Mouse (Mus musculus): ENCODE measurements around the gene Myh10. TPM values are rescaled to one million over a fixed set of nuclear protein-coding genes. Genes with fewer than 3 reads are reported as not detected.

The Myh10 gene
- polyA plus RNA-seq, 1 experiment from 2014 or later = 114 TPM

DNA sequence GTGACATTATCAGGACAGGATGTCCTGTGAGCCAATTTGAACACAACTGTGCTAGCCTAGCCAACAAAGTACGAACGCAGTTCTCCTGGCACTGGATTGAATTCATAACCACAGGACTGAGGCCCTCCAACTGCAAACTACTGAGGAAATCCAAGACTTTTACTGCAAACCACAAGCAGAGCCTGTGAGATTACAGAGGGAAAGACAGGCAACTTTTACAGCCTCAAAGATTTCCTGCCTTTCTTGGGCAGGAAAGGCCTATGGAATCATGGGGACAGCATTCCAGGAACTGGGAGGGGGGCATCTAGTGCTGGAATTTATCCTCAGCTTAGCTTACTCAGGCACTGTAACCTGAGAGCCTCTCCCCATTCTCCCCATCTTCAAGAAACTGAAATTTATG is 26.0 kb upstream of the Myh10 start:
- no peak overlapping the region for H3K4me3 ChIP-seq (ENCODE audit: low read depth, low read length)
- ATAC-seq (ENCODE audit: insufficient number of reproducible peaks, insufficient read depth, low FRiP score, low read depth) = no peak
- H3K9me3 ChIP-seq (ENCODE audit: control insufficient read depth, low read depth, low read length) = peaks cover 3% of the 10 kb centered on the region; the same call in 1 of the 2 replicates
- peaks cover 14% of the 10 kb centered on the region; the same call in 1 of the 2 replicates for H3K4me1 ChIP-seq (ENCODE audit: control insufficient read depth, insufficient read depth, low read length)
- H3K27ac ChIP-seq (ENCODE audit: low read length) = peak overlapping the region; percentile 58; the same call in 1 of the 2 replicates
- WGBS = 63% methylated on average over 2 of the region's 2 CpGs
- no peak overlapping the region for H3K4me2 ChIP-seq (replicated peaks; ENCODE audit: low read depth, low read length)
- no peak overlapping the region for H3K9ac ChIP-seq (replicated peaks; ENCODE audit: low read depth, low read length)
- no peaks in the 10 kb centered on the region for H3K36me3 ChIP-seq (ENCODE audit: control insufficient read depth, insufficient read depth, low read length)
- no peaks in the 10 kb centered on the region for H3K27me3 ChIP-seq (ENCODE audit: control insufficient read depth, insufficient read depth, low read length)

DNA sequence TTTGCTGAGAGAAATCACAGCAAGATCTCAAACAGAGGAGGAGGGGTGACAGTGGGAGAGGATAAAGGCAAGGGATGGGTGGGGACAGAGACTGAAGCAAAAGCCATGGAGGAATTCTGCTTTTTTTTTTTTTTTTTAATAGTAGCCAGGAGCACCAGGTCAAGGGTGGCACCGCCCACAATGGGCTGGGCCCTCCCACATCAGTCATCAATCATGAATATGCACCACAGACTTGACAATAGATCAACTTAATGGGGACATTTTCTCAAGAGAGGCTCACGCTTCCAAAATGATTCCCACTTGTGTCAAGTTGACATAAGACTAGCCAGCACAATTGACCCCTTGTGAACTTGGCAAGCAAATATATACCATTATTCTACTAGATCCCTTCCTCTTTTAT is 25.1 kb upstream of the Myh10 start:
- H3K27me3 ChIP-seq (ENCODE audit: control insufficient read depth, insufficient read depth, low read length) = no peaks in the 10 kb centered on the region
- H3K4me2 ChIP-seq (replicated peaks; ENCODE audit: low read depth, low read length) = no peak overlapping the region
- H3K36me3 ChIP-seq (ENCODE audit: control insufficient read depth, insufficient read depth, low read length) = no peaks in the 10 kb centered on the region
- 0 out of 2 replicates have a peak, but pooled peaks have one; percentile 46 for ATAC-seq (ENCODE audit: insufficient number of reproducible peaks, insufficient read depth, low FRiP score, low read depth)
- peaks cover 14% of the 10 kb centered on the region; the same call in 1 of the 2 replicates for H3K4me1 ChIP-seq (ENCODE audit: control insufficient read depth, insufficient read depth, low read length)
- peaks cover 3% of the 10 kb centered on the region; the same call in 1 of the 2 replicates for H3K9me3 ChIP-seq (ENCODE audit: control insufficient read depth, low read depth, low read length)
- H3K4me3 ChIP-seq (ENCODE audit: low read depth, low read length) = no peak overlapping the region
- no peak overlapping the region for H3K9ac ChIP-seq (replicated peaks; ENCODE audit: low read depth, low read length)
- 21% methylated on average over 2 of the region's 2 CpGs for WGBS
- no peak overlapping the region for H3K27ac ChIP-seq (ENCODE audit: low read length)

DNA sequence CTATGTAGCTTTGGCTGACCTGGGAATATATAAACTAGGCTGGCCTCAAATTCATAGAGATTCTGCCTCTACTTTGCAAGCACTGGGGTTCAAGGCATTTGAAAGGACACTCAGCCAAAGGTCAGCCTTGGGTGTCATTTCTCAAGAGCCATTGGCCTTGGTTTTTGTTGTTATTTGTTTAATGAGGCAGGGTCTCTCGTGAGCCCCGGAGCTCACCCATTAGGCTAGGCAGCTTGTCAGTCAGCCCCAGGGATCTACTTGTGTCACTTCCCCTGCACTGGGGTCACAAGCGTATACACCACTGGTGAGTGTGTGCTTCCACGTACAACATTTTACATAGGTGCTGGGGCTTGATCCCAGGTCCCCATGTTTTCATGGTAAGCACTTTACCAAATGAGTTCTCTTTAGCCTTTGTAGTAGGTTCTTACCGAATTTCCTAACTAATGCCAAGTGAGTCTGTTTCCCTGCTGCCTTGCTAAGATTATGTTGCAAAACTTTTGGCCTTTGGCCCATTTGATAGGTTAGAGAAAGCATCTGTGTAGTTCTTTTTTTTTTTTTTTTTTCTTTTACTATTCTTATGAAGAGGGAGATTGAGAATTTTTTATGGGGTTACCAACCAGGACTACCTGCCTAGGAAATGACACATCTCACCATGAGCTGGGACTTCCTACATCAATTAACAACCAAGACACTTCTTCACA is 18.9 kb upstream of the Myh10 start:
- no peak overlapping the region for H3K27ac ChIP-seq (ENCODE audit: low read length)
- no peak overlapping the region for H3K9ac ChIP-seq (replicated peaks; ENCODE audit: low read depth, low read length)
- 68% methylated on average over 5 of the region's 5 CpGs for WGBS
- no peaks in the 10 kb centered on the region for H3K27me3 ChIP-seq (ENCODE audit: control insufficient read depth, insufficient read depth, low read length)
- H3K4me3 ChIP-seq (ENCODE audit: low read depth, low read length) = no peak overlapping the region
- H3K9me3 ChIP-seq (ENCODE audit: control insufficient read depth, low read depth, low read length) = peaks cover 3% of the 10 kb centered on the region; the same call in 1 of the 2 replicates
- H3K36me3 ChIP-seq (ENCODE audit: control insufficient read depth, insufficient read depth, low read length) = no peaks in the 10 kb centered on the region
- no peak overlapping the region for H3K4me2 ChIP-seq (replicated peaks; ENCODE audit: low read depth, low read length)
- H3K4me1 ChIP-seq (ENCODE audit: control insufficient read depth, insufficient read depth, low read length) = no peaks in the 10 kb centered on the region
- no peak for ATAC-seq (ENCODE audit: insufficient number of reproducible peaks, insufficient read depth, low FRiP score, low read depth)

DNA sequence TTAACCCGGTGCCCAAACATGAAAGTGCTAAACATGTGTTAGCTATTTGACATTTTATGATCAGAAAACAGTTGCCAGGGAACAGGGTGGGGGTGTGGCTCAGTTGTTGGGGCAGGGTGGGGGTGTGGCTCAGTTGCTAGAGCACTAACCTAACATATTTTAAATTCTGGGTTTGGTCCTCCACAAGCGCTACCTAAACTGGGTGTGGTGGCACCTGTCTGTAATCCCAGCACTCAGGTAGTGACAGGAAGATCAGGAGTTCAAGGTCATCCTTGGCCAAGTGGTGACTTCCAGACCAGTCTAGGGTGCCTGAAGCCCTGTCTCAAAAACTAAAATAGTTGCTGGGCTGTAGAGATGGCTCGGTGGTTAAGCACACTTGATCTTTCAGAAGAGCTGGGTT is 17.3 kb upstream of the Myh10 start:
- no peak overlapping the region for H3K4me2 ChIP-seq (replicated peaks; ENCODE audit: low read depth, low read length)
- H3K9ac ChIP-seq (replicated peaks; ENCODE audit: low read depth, low read length) = no peak overlapping the region
- H3K4me3 ChIP-seq (ENCODE audit: low read depth, low read length) = no peak overlapping the region
- no peaks in the 10 kb centered on the region for H3K27me3 ChIP-seq (ENCODE audit: control insufficient read depth, insufficient read depth, low read length)
- no peak for ATAC-seq (ENCODE audit: insufficient number of reproducible peaks, insufficient read depth, low FRiP score, low read depth)
- no peaks in the 10 kb centered on the region for H3K4me1 ChIP-seq (ENCODE audit: control insufficient read depth, insufficient read depth, low read length)
- no peaks in the 10 kb centered on the region for H3K9me3 ChIP-seq (ENCODE audit: control insufficient read depth, low read depth, low read length)
- no peaks in the 10 kb centered on the region for H3K36me3 ChIP-seq (ENCODE audit: control insufficient read depth, insufficient read depth, low read length)
- no peak overlapping the region for H3K27ac ChIP-seq (ENCODE audit: low read length)
- 76% methylated on average over 3 of the region's 3 CpGs for WGBS

DNA sequence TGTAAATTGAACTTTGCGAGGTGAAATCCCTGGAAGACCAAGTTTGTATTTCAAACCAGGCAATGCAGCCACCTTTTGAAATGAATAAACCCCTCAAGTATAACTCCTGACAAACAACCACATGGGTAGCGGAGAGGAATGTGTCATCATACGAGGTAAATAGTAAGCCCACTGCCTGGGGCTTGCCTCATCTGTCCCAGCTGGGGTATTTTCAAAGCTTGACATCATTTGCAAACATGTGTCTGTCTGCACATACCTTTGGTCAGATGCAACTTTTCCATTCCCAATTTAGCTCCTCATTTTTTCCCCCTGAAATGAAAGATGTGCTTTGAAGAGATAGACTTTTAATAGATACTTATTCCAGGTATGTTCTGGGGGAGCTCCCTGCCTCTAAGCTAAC is 16.7 kb upstream of the Myh10 start:
- no peak for ATAC-seq (ENCODE audit: insufficient number of reproducible peaks, insufficient read depth, low FRiP score, low read depth)
- 49% methylated on average over 3 of the region's 3 CpGs for WGBS
- Histone ChIP-seq H3K27ac (ENCODE audit: low read length) (no peak overlapping the region), H3K9ac (replicated peaks; ENCODE audit: low read depth, low read length) (no peak overlapping the region), H3K4me2 (replicated peaks; ENCODE audit: low read depth, low read length) (no peak overlapping the region), H3K4me1 (ENCODE audit: control insufficient read depth, insufficient read depth, low read length) (no peaks in the 10 kb centered on the region), H3K9me3 (ENCODE audit: control insufficient read depth, low read depth, low read length) (no peaks in the 10 kb centered on the region), H3K27me3 (ENCODE audit: control insufficient read depth, insufficient read depth, low read length) (no peaks in the 10 kb centered on the region), H3K4me3 (ENCODE audit: low read depth, low read length) (no peak overlapping the region), H3K36me3 (ENCODE audit: control insufficient read depth, insufficient read depth, low read length) (no peaks in the 10 kb centered on the region)

DNA sequence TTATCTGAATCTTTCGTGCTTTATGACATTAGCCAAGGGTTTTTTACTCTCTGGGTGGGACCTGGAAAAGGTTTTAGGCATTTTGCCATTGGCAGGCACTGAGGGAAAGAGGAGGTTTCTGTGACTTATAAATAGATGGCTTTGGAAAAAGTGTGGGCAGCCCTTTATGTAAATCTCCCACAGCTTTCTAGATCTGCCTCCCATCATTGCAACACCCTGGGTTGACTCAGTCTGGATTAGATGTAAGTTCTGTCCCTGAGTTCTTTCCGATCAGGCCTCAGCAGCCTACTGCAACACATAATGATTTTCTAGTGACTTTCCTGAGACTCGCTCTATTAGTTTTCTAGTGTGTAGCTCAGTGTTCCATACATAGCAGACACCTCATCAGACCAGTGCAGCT is 16.1 kb upstream of the Myh10 start:
- no peaks in the 10 kb centered on the region for H3K36me3 ChIP-seq (ENCODE audit: control insufficient read depth, insufficient read depth, low read length)
- H3K4me1 ChIP-seq (ENCODE audit: control insufficient read depth, insufficient read depth, low read length) = no peaks in the 10 kb centered on the region
- no peaks in the 10 kb centered on the region for H3K9me3 ChIP-seq (ENCODE audit: control insufficient read depth, low read depth, low read length)
- H3K4me3 ChIP-seq (ENCODE audit: low read depth, low read length) = no peak overlapping the region
- WGBS = 48% methylated on average over 3 of the region's 3 CpGs
- H3K9ac ChIP-seq (replicated peaks; ENCODE audit: low read depth, low read length) = no peak overlapping the region
- H3K27me3 ChIP-seq (ENCODE audit: control insufficient read depth, insufficient read depth, low read length) = no peaks in the 10 kb centered on the region
- no peak for ATAC-seq (ENCODE audit: insufficient number of reproducible peaks, insufficient read depth, low FRiP score, low read depth)
- no peak overlapping the region for H3K4me2 ChIP-seq (replicated peaks; ENCODE audit: low read depth, low read length)
- H3K27ac ChIP-seq (ENCODE audit: low read length) = no peak overlapping the region

DNA sequence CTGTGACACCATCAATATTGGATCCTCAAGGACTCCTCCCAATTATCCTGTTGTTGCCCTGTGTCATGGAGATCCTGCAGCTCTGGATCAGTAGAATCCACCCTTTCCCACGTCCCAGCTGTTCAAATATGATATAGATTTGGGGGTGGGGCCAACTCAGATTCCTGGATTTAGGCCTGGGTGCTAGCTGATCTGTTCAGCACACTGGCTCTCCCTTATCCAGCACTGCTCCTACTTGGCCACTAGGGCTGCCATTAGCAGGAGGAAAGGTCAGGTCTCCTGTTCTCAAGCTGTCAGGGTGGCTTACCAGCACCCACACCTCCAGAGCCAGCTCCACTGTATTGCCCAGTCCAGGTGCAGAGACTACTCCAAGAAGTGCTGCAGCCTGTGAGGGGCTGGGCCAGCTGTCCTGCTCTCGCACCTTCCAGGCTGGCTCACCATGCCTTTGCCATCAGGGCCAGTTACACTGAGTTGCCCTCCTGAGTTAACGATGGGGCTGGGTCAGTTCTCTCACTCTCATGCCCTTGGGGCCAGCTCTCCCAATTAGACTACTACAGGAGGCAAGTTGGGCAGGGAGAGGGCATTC is 10.0 kb upstream of the Myh10 start:
- ATAC-seq (ENCODE audit: insufficient number of reproducible peaks, insufficient read depth, low FRiP score, low read depth) = no peak
- no peaks in the 10 kb centered on the region for H3K27me3 ChIP-seq (ENCODE audit: control insufficient read depth, insufficient read depth, low read length)
- H3K36me3 ChIP-seq (ENCODE audit: control insufficient read depth, insufficient read depth, low read length) = no peaks in the 10 kb centered on the region
- no peak overlapping the region for H3K4me3 ChIP-seq (ENCODE audit: low read depth, low read length)
- no peak overlapping the region for H3K9ac ChIP-seq (replicated peaks; ENCODE audit: low read depth, low read length)
- no peaks in the 10 kb centered on the region for H3K4me1 ChIP-seq (ENCODE audit: control insufficient read depth, insufficient read depth, low read length)
- H3K27ac ChIP-seq (ENCODE audit: low read length) = no peak overlapping the region
- no peak overlapping the region for H3K4me2 ChIP-seq (replicated peaks; ENCODE audit: low read depth, low read length)
- 68% methylated on average over 3 of the region's 3 CpGs for WGBS
- H3K9me3 ChIP-seq (ENCODE audit: control insufficient read depth, low read depth, low read length) = no peaks in the 10 kb centered on the region

DNA sequence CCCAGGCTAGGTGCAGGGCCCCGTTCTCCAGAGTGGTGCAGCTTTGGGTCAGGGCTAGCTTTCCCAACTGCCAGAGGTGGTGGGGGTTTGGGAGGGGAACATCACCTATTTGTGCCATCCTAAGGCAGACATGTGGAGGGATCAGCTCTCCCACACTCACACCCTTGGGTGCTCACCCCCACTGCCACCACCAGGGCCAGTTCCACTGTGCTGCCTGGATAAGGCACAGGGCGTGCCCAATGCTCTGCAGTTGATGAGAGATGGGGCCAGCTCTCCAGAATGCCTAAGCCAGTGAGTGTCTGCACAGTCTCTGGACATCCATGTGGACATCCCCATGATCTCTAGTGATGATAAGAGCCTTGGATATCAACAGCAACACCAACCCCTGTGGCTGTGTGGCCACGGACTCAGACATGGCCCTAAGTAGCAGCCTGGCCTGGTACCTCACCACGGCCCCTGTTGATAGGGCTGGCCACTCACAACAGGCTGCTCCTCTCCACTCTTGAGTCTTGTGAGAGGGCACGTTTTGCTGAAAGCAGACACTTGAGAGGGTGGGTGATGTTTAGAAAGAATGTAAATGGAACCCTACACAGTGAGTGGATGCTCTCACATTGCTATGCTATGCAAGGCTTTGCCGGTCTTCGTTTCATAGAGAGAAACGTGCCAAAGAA is 9.1 kb upstream of the Myh10 start:
- H3K4me3 ChIP-seq (ENCODE audit: low read depth, low read length) = no peak overlapping the region
- no peaks in the 10 kb centered on the region for H3K27me3 ChIP-seq (ENCODE audit: control insufficient read depth, insufficient read depth, low read length)
- H3K9ac ChIP-seq (replicated peaks; ENCODE audit: low read depth, low read length) = no peak overlapping the region
- ATAC-seq (ENCODE audit: insufficient number of reproducible peaks, insufficient read depth, low FRiP score, low read depth) = no peak
- no peaks in the 10 kb centered on the region for H3K4me1 ChIP-seq (ENCODE audit: control insufficient read depth, insufficient read depth, low read length)
- no peak overlapping the region for H3K4me2 ChIP-seq (replicated peaks; ENCODE audit: low read depth, low read length)
- H3K9me3 ChIP-seq (ENCODE audit: control insufficient read depth, low read depth, low read length) = no peaks in the 10 kb centered on the region
- no peak overlapping the region for H3K27ac ChIP-seq (ENCODE audit: low read length)
- H3K36me3 ChIP-seq (ENCODE audit: control insufficient read depth, insufficient read depth, low read length) = no peaks in the 10 kb centered on the region
- WGBS = 74% methylated on average over 8 of the region's 8 CpGs
